Mouse (Mus musculus): ENCODE measurements around the gene Rictor.
"Not testable (repeated sequence)": the region's sequence is repeated elsewhere in the genome, so short reads cannot be mapped to it uniquely, and the experiment has no call there.

Gene Rictor

DNA sequence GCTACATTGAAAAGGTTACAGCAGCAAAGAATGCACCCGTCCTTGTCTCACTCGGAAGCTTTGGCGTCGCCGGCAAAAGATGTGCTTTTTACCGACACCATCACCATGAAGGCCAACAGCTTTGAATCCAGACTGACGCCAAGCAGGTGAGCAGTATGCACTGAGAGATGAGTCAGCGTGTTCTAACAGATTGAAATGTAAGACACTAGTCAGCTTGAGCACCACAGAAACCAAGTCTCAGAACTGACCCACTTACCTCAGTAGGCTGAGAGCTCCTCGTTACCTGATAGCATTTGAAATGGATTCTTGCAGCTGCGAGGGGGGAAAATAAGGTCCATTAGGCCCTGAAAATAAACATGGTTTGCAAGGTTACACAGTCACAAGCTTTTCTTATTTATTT is 79.1 kb downstream of the Rictor start:
- no peak for DNase-seq (ENCODE audit: low read depth, low spot score)
- H3K36me3 ChIP-seq (ENCODE audit: control insufficient read depth, insufficient read depth, low read length, poor library complexity, severe bottlenecking): peaks cover 27% of the 10 kb centered on the region
- H3K27me3 ChIP-seq (ENCODE audit: control insufficient read depth, insufficient read depth, low read length, poor library complexity, severe bottlenecking): no peaks in the 10 kb centered on the region

DNA sequence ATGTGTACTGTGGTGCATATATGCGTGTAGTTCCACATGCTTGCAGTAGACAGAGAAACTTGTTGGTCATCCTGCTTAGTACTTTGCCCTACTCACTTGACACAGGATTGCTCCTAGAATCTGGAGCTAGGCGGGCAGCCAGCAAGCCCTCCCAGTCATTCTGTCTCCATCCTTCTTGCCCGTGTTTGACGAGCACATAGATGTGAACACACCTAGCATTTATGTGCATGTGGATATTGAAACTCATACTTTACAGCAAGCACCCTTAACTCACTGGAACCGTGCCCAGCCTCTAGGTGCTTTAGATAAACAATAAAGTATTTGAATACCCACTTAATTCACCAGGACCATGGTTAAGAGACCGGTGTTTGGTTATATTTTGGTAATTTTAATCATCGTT is 81.8 kb downstream of the Rictor start:
- DNase-seq (ENCODE audit: low read depth, low spot score): no peak
- peaks cover 36% of the 10 kb centered on the region for H3K36me3 ChIP-seq (ENCODE audit: control insufficient read depth, insufficient read depth, low read length, poor library complexity, severe bottlenecking)

DNA sequence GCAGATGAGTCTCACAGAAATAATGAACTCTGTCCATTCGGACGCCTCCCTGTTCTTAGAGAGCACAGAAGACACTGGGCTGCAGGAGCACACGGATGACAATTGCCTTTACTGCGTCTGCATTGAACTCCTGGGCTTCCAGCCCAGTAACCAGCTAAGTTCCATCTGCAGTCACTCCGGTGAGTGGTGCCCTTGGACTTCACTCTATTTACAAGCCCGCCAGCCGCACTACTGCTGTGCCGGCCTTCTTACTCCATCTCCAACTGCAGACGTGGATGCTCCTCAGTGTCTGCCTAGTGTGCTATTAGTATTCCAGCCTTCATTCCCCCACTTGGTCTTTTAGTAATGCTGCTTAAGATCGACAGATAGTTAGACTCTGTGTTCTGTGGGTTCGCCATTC is 83.5 kb downstream of the Rictor start:
- Histone ChIP-seq H3K27me3 (ENCODE audit: control insufficient read depth, insufficient read depth, low read length, poor library complexity, severe bottlenecking) (no peaks in the 10 kb centered on the region), H3K36me3 (ENCODE audit: control insufficient read depth, insufficient read depth, low read length, poor library complexity, severe bottlenecking) (peaks cover 30% of the 10 kb centered on the region)
- no peak for DNase-seq (ENCODE audit: low read depth, low spot score)

More for the DNA sequence above, 81.8 kb downstream of the Rictor start:
- no peaks in the 10 kb centered on the region for H3K27me3 ChIP-seq (ENCODE audit: control insufficient read depth, insufficient read depth, low read length, poor library complexity, severe bottlenecking)

DNA sequence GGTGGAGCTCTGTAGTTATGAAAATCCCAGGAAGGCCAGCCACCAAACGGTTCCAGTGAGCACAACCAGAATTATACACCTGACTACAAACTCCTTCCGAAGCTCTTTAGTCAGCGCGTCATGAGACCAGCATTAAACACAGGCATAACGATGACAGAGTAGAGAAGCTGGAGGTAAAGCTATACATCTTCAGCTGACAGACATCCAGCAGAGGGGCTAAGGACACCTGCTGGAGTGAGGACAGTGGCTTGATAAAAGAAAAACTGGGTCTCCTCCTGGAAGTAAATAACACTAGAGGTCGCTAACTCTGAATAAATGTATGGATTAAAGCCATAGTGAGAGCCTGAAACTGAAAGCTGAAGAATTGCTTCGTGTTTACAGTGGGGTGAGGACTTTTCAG is 84.7 kb downstream of the Rictor start:
- Histone ChIP-seq H3K36me3 (ENCODE audit: control insufficient read depth, insufficient read depth, low read length, poor library complexity, severe bottlenecking) (peaks cover 24% of the 10 kb centered on the region), H3K27me3 (ENCODE audit: control insufficient read depth, insufficient read depth, low read length, poor library complexity, severe bottlenecking) (no peaks in the 10 kb centered on the region)

DNA sequence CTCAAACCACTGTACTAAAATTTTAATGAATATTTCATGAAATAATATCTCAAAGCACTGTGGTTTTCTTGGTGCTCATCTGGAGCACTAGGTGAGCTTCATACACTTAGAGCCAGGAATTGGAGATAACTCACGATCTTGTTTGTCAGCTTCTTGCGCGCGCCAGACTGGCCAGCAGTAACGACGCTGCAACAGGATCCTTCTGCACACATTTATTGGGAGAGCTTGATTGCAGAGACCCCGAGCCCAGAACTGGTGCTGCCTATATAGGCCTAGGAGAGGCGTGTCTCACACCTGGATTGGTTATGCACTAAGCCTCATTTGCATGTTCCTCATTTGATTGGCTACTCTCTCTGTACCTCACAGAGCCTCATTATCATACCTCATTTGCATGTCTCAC is 93.0 kb downstream of the Rictor start:
- not testable (repeated sequence) for H3K36me3 ChIP-seq (ENCODE audit: control insufficient read depth, insufficient read depth, low read length, poor library complexity, severe bottlenecking); DNase-seq (ENCODE audit: low read depth, low spot score); H3K27me3 ChIP-seq (ENCODE audit: control insufficient read depth, insufficient read depth, low read length, poor library complexity, severe bottlenecking)

More for the DNA sequence above, 84.7 kb downstream of the Rictor start:
- DNase-seq (ENCODE audit: low read depth, low spot score): no peak

DNA sequence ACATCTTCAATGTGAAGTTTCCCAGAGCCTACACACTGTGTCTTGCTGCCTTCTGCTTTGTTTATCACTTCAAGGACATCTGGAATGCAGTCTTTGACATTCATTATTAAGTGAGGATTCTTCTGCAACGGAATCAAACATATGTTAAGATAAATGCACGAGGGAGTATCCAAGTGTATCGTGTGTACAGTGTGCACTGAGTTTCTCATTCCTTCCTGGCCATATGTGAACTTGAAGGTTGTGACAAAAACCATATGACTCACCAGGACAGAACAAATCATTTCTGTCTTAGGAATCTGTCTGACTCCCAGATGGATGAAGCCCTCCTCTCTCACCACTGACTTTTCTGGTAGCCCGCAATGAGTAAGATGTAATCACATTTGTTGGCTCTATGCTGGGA is 107.6 kb downstream of the Rictor start:
- DNase-seq (ENCODE audit: low read depth, low spot score): no peak
- Histone ChIP-seq H3K36me3 (ENCODE audit: control insufficient read depth, insufficient read depth, low read length, poor library complexity, severe bottlenecking) (no peaks in the 10 kb centered on the region), H3K27me3 (ENCODE audit: control insufficient read depth, insufficient read depth, low read length, poor library complexity, severe bottlenecking) (no peaks in the 10 kb centered on the region)

DNA sequence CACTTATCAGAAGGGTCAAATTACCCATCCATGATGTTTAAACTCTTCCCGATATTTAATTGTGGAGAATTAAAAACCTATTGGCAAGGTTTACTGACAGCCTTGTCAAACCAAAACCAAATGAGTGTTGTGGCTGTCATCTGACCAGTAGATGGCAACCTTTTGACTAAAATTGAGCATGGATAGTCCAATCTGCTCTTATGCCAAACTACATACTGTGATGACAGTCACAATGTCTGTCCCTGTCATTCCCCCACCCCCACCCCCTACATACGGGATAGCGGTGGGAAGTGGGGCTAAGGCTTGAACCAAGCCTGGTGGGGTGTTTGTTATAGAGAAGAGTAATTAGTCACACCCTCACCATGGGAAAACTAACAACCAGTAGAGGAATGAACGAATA is 132.0 kb downstream of the Rictor start:
- Histone ChIP-seq H3K27me3 (ENCODE audit: control insufficient read depth, insufficient read depth, low read length, poor library complexity, severe bottlenecking) (no peaks in the 10 kb centered on the region), H3K36me3 (ENCODE audit: control insufficient read depth, insufficient read depth, low read length, poor library complexity, severe bottlenecking) (no peaks in the 10 kb centered on the region)
- peak; percentile 31 for DNase-seq (ENCODE audit: low read depth, low spot score)

DNA sequence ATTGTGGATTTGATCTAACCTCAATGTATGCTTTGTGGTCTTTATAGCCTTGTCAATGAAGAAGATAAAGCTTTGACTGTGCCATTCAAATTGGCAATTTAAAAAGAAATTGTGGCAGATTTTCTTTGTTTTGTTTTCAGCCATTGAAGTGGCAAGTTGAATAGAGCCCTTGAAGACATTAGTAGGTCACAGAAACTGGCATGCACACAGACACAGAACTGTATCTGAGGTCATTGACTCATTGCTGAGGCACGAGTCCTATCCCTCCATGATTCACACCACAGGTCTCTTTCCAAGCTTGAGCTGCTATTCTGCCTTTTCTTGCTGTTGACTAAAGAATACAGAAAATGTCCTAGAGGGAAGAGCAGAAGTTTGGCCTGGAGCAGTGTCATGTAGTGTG is 141.7 kb downstream of the Rictor start:
- H3K36me3 ChIP-seq (ENCODE audit: control insufficient read depth, insufficient read depth, low read length, poor library complexity, severe bottlenecking): no peaks in the 10 kb centered on the region
- 0 out of 2 replicates have a peak, but pooled peaks cover 1% of the 10 kb centered on the region for H3K27me3 ChIP-seq (ENCODE audit: control insufficient read depth, insufficient read depth, low read length, poor library complexity, severe bottlenecking)
- no peak for DNase-seq (ENCODE audit: low read depth, low spot score)

All from splenic B cell, adult 2 months (primary cell).